Mouse (Mus musculus): ENCODE measurements at regions not wholly inside any gene's neighbourhood (a gene's known extent, or its start where the extent isn't known, plus 50 kb on each side); places are given as distances from the start of the nearest gene placed in this dataset.

GRCm38 (mm10) chr7:117777921-117778320 is 338.1 kb downstream of the Rps15a start:
- DNase-seq (ENCODE audit: low spot score), result no peak
- H3K4me3 ChIP-seq (ENCODE audit: low read depth, low read length), result no peak overlapping the region
- no peaks in the 10 kb centered on the region for H3K27me3 ChIP-seq (replicated peaks; ENCODE audit: control insufficient read depth, insufficient read depth, low read length)
- H3K36me3 ChIP-seq (ENCODE audit: control insufficient read depth, insufficient read depth, low read length), result no peaks in the 10 kb centered on the region
- H3K4me1 ChIP-seq (ENCODE audit: control insufficient read depth, insufficient read depth, low read length), result no peaks in the 10 kb centered on the region
- H3K4me2 ChIP-seq (ENCODE audit: low read length), result no peak overlapping the region
- H3K9me3 ChIP-seq (replicated peaks; ENCODE audit: control insufficient read depth, low read length), result 0 out of 2 replicates have a peak, but pooled peaks cover 3% of the 10 kb centered on the region
- 94% methylated on average over 2 of the region's 2 CpGs for WGBS
- ATAC-seq, result no peak
- no peak overlapping the region for H3K9ac ChIP-seq (ENCODE audit: low read length)
- no peak overlapping the region for H3K27ac ChIP-seq (ENCODE audit: low read depth, low read length)

- no peak overlapping the region for H3K27ac ChIP-seq (ENCODE audit: low read depth, low read length)
These were observed 344.2 kb downstream of the Rps15a start for GRCm38 (mm10) chr7:117771836-117772235.

GRCm38 (mm10) chr7:117759506-117759905 is 356.5 kb downstream of the Rps15a start:
- ATAC-seq (no peak), DNase-seq (ENCODE audit: low spot score) (no peak)
- H3K27ac ChIP-seq (ENCODE audit: low read depth, low read length), result no peak overlapping the region
- H3K9me3 ChIP-seq (replicated peaks; ENCODE audit: control insufficient read depth, low read length), result no peaks in the 10 kb centered on the region
- H3K4me1 ChIP-seq (ENCODE audit: control insufficient read depth, insufficient read depth, low read length), result no peaks in the 10 kb centered on the region
- H3K9ac ChIP-seq (ENCODE audit: low read length), result no peak overlapping the region
- no peaks in the 10 kb centered on the region for H3K27me3 ChIP-seq (replicated peaks; ENCODE audit: control insufficient read depth, insufficient read depth, low read length)
- no peak overlapping the region for H3K4me3 ChIP-seq (ENCODE audit: low read depth, low read length)
- 50% methylated on average over 1 of the region's 1 CpGs for WGBS
- H3K4me2 ChIP-seq (ENCODE audit: low read length), result no peak overlapping the region
- no peaks in the 10 kb centered on the region for H3K36me3 ChIP-seq (ENCODE audit: control insufficient read depth, insufficient read depth, low read length)

More at GRCm38 (mm10) chr7:117771836-117772235, 344.2 kb downstream of the Rps15a start:
- Histone ChIP-seq H3K4me3 (ENCODE audit: low read depth, low read length) (no peak overlapping the region), H3K4me2 (ENCODE audit: low read length) (no peak overlapping the region), H3K27me3 (replicated peaks; ENCODE audit: control insufficient read depth, insufficient read depth, low read length) (no peaks in the 10 kb centered on the region), H3K9ac (ENCODE audit: low read length) (no peak overlapping the region), H3K9me3 (replicated peaks; ENCODE audit: control insufficient read depth, low read length) (peaks cover 4% of the 10 kb centered on the region; the same call in 1 of the 2 replicates), H3K4me1 (ENCODE audit: control insufficient read depth, insufficient read depth, low read length) (no peaks in the 10 kb centered on the region), H3K36me3 (ENCODE audit: control insufficient read depth, insufficient read depth, low read length) (no peaks in the 10 kb centered on the region)
- peak; percentile 8 for DNase-seq (ENCODE audit: low spot score)
- 42% methylated on average over 6 of the region's 6 CpGs for WGBS
- ATAC-seq, result no peak

DNA sequence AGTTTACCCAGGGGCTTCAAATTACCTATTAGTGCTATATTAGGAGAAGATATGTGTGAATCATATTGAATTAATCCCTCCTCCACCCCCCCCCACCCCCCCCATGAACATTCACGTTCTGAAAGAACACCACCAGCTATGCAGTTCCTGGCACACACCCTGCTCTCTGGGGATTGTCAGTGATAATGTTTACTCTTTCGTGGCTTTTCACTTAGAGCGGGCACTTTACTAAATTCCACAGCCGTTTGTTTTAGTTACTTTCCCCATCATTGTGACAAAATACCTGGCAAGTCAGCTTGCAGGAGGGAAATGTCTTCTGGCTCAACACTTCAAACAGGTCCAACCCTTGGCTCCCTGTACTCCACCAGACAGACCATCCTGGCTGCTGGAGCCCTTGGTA is 359.0 kb downstream of the Rps15a start:
- ATAC-seq (no peak), DNase-seq (ENCODE audit: low spot score) (no peak)
- WGBS, result 51% methylated on average over 4 of the region's 4 CpGs
- Histone ChIP-seq H3K36me3 (ENCODE audit: control insufficient read depth, insufficient read depth, low read length) (no peaks in the 10 kb centered on the region), H3K27ac (ENCODE audit: low read depth, low read length) (no peak overlapping the region), H3K27me3 (replicated peaks; ENCODE audit: control insufficient read depth, insufficient read depth, low read length) (no peaks in the 10 kb centered on the region), H3K9ac (ENCODE audit: low read length) (no peak overlapping the region), H3K4me2 (ENCODE audit: low read length) (no peak overlapping the region), H3K4me1 (ENCODE audit: control insufficient read depth, insufficient read depth, low read length) (no peaks in the 10 kb centered on the region), H3K9me3 (replicated peaks; ENCODE audit: control insufficient read depth, low read length) (no peaks in the 10 kb centered on the region), H3K4me3 (ENCODE audit: low read depth, low read length) (no peak overlapping the region)

- no peaks in the 10 kb centered on the region for H3K4me1 ChIP-seq (ENCODE audit: control insufficient read depth, insufficient read depth, low read length)
- no peak overlapping the region for H3K9ac ChIP-seq (ENCODE audit: low read length)
- no peaks in the 10 kb centered on the region for H3K36me3 ChIP-seq (ENCODE audit: control insufficient read depth, insufficient read depth, low read length)
- no peaks in the 10 kb centered on the region for H3K27me3 ChIP-seq (replicated peaks; ENCODE audit: control insufficient read depth, insufficient read depth, low read length)
- ATAC-seq (no peak), DNase-seq (ENCODE audit: low spot score) (no peak)
- no peaks in the 10 kb centered on the region for H3K9me3 ChIP-seq (replicated peaks; ENCODE audit: control insufficient read depth, low read length)
- 73% methylated on average over 5 of the region's 5 CpGs for WGBS
- no peak overlapping the region for H3K4me2 ChIP-seq (ENCODE audit: low read length)
- no peak overlapping the region for H3K4me3 ChIP-seq (ENCODE audit: low read depth, low read length)
- H3K27ac ChIP-seq (ENCODE audit: low read depth, low read length), result no peak overlapping the region
These were observed 360.2 kb downstream of the Rps15a start for GRCm38 (mm10) chr7:117755830-117756229.

DNA sequence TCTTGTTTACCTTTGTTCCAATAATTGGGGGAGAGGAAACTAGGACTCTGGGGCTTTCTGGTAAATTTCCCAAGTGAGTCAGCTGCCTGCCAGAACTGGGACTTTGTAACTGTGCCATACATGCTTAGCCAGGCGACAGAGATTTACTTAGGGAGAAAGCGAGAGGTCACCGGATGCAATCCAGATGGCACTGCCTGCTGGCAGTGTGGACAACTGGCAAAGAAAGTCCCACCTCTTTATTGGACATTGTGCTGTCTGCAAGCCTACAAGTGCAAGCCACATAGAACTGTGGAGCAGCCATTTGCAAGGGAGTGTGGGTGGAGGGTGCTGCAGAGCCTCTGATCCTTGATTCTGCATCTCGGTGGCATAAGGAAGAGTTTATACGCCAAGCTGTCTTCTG is 362.7 kb downstream of the Rps15a start:
- peak; percentile 66; the same call in 1 of the 2 replicates for ATAC-seq
- no peaks in the 10 kb centered on the region for H3K27me3 ChIP-seq (replicated peaks; ENCODE audit: control insufficient read depth, insufficient read depth, low read length)
- no peaks in the 10 kb centered on the region for H3K4me1 ChIP-seq (ENCODE audit: control insufficient read depth, insufficient read depth, low read length)
- H3K27ac ChIP-seq (ENCODE audit: low read depth, low read length), result no peak overlapping the region
- no peak overlapping the region for H3K4me2 ChIP-seq (ENCODE audit: low read length)
- peak; percentile 71 for DNase-seq (ENCODE audit: low spot score)
- WGBS, result 46% methylated on average over 5 of the region's 5 CpGs
- H3K4me3 ChIP-seq (ENCODE audit: low read depth, low read length), result no peak overlapping the region
- H3K36me3 ChIP-seq (ENCODE audit: control insufficient read depth, insufficient read depth, low read length), result no peaks in the 10 kb centered on the region
- H3K9me3 ChIP-seq (replicated peaks; ENCODE audit: control insufficient read depth, low read length), result no peaks in the 10 kb centered on the region
- H3K9ac ChIP-seq (ENCODE audit: low read length), result no peak overlapping the region

GRCm38 (mm10) chr7:117752302-117753185 is 363.4 kb downstream of the Rps15a start:
- 72% methylated on average over 12 of the region's 12 CpGs for WGBS
- H3K27ac ChIP-seq (ENCODE audit: low read depth, low read length), result no peak overlapping the region

DNA sequence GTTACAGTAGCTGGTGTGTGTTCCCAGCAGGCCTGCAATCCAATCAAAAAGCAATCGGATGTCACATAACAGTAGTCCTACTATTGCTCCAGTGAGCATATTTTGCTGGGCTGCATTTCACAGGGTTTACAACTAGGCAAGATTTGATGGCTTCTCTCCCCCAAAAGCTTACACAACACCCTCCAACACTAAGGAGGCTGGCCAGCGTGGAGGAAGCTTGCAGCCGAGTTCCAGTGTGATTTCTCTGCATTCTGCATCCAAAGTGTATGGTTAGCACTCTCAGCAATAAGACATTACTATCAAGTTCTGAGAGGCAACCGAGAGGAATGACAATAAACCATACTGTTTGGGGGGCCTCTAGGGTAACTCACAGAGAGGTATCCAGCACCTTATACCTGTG is 367.2 kb downstream of the Xylt1 start:
- Histone ChIP-seq H3K4me2 (ENCODE audit: low read length) (no peak overlapping the region), H3K9me3 (replicated peaks; ENCODE audit: control insufficient read depth, low read length) (no peaks in the 10 kb centered on the region), H3K4me1 (ENCODE audit: control insufficient read depth, insufficient read depth, low read length) (no peaks in the 10 kb centered on the region), H3K4me3 (ENCODE audit: low read depth, low read length) (no peak overlapping the region), H3K9ac (ENCODE audit: low read length) (no peak overlapping the region), H3K36me3 (ENCODE audit: control insufficient read depth, insufficient read depth, low read length) (no peaks in the 10 kb centered on the region), H3K27me3 (replicated peaks; ENCODE audit: control insufficient read depth, insufficient read depth, low read length) (no peaks in the 10 kb centered on the region), H3K27ac (ENCODE audit: low read depth, low read length) (no peak overlapping the region)
- 82% methylated on average over 4 of the region's 4 CpGs for WGBS
- ATAC-seq, result no peak
- DNase-seq (ENCODE audit: low spot score), result no peak

More at GRCm38 (mm10) chr7:117752302-117753185, 363.4 kb downstream of the Rps15a start:
- H3K27me3 ChIP-seq (replicated peaks; ENCODE audit: control insufficient read depth, insufficient read depth, low read length), result no peaks in the 10 kb centered on the region
- no peak for ATAC-seq
- H3K36me3 ChIP-seq (ENCODE audit: control insufficient read depth, insufficient read depth, low read length), result no peaks in the 10 kb centered on the region
- no peaks in the 10 kb centered on the region for H3K9me3 ChIP-seq (replicated peaks; ENCODE audit: control insufficient read depth, low read length)
- no peak for DNase-seq (ENCODE audit: low spot score)
- H3K4me1 ChIP-seq (ENCODE audit: control insufficient read depth, insufficient read depth, low read length), result no peaks in the 10 kb centered on the region
- H3K4me3 ChIP-seq (ENCODE audit: low read depth, low read length), result no peak overlapping the region
- no peak overlapping the region for H3K9ac ChIP-seq (ENCODE audit: low read length)
- no peak overlapping the region for H3K4me2 ChIP-seq (ENCODE audit: low read length)

DNA sequence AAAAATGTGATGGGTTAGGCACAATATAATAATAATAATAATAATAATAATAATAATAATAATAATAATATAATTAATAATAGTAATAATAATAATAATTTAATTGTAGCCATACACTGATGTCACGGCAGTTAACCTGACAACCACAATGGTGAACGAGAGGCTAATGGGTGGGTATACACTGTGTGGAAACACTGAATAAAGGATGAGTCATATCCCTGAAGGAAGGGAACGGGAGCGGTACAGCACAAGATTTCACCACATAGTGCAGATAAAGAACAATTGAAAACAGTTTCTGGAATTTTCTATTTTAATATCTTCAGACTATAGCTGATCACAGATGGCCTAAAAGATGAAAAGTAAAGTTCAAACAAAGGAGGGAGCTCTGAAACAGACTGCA is 365.6 kb downstream of the Xylt1 start:
- Histone ChIP-seq H3K4me1 (ENCODE audit: control insufficient read depth, insufficient read depth, low read length) (no peaks in the 10 kb centered on the region), H3K36me3 (ENCODE audit: control insufficient read depth, insufficient read depth, low read length) (no peaks in the 10 kb centered on the region), H3K27me3 (replicated peaks; ENCODE audit: control insufficient read depth, insufficient read depth, low read length) (no peaks in the 10 kb centered on the region), H3K9me3 (replicated peaks; ENCODE audit: control insufficient read depth, low read length) (no peaks in the 10 kb centered on the region), H3K9ac (ENCODE audit: low read length) (no peak overlapping the region), H3K4me2 (ENCODE audit: low read length) (no peak overlapping the region), H3K27ac (ENCODE audit: low read depth, low read length) (no peak overlapping the region), H3K4me3 (ENCODE audit: low read depth, low read length) (no peak overlapping the region)
- WGBS, result 89% methylated on average over 4 of the region's 4 CpGs
- ATAC-seq (no peak), DNase-seq (ENCODE audit: low spot score) (no peak)
